In genomic region chr10:105741736-105742135, GRCm38 (mm10) we compare ENCODE assay signal across 14 mouse cellular contexts.
"Had no signal": no experiment of that assay in that cellular context is flagged by ENCODE, and none has a peak within 500 bp of the region (broad histone marks: within the 10 kb centered on the region; RNA-seq: fewer than 3 reads in every experiment).

No protein-coding gene starts in this region.

- H3K27me3 ChIP-seq: limb, embryonic 15.5 days; liver, embryonic 12.5 days; neural tube, embryonic 12.5 days had no signal

- ATAC-seq: liver, embryonic 12.5 days had no signal

- H3K9me3 ChIP-seq: limb, embryonic 15.5 days; liver, embryonic 12.5 days; neural tube, embryonic 12.5 days had no signal

- H3K4me2 ChIP-seq: limb, embryonic 15.5 days; liver, embryonic 12.5 days; lung, embryonic 14.5 days; neural tube, embryonic 12.5 days had no signal

- H3K4me3 ChIP-seq: limb, embryonic 15.5 days; liver, embryonic 12.5 days; myocyte; neural tube, embryonic 12.5 days had no signal

- H3K4me1 ChIP-seq: limb, embryonic 15.5 days; liver, embryonic 12.5 days; neural tube, embryonic 12.5 days had no signal

- DNase-seq: kidney, adult 9 months; kidney, postnatal 36 days; layer of hippocampus, adult 9-11 months; layer of hippocampus, postnatal 36 days; lung, postnatal 10 days; lung, postnatal 4 days; right cerebral cortex, adult 18-20 months; right cerebral cortex, postnatal 25 days had no signal

- H3K36me3 ChIP-seq: limb, embryonic 15.5 days; liver, embryonic 12.5 days; neural tube, embryonic 12.5 days had no signal

- H3K27ac ChIP-seq: kidney, postnatal 0 days; limb, embryonic 15.5 days; liver, embryonic 12.5 days; neural tube, embryonic 12.5 days had no signal

- H3K9ac ChIP-seq: limb, embryonic 15.5 days; liver, embryonic 12.5 days; lung, embryonic 14.5 days; neural tube, embryonic 12.5 days had no signal
